Mouse (Mus musculus): ENCODE data around the gene Mri1. TPM values are rescaled to one million over a fixed set of nuclear protein-coding genes. Genes with fewer than 3 reads are reported as not detected.
A peak's percentile ranks its signal among the peaks of the same experiment; 100 is the strongest.

Gene Mri1
- polyA plus RNA-seq, 1 experiment from 2014 or later, result 50.6 TPM

DNA sequence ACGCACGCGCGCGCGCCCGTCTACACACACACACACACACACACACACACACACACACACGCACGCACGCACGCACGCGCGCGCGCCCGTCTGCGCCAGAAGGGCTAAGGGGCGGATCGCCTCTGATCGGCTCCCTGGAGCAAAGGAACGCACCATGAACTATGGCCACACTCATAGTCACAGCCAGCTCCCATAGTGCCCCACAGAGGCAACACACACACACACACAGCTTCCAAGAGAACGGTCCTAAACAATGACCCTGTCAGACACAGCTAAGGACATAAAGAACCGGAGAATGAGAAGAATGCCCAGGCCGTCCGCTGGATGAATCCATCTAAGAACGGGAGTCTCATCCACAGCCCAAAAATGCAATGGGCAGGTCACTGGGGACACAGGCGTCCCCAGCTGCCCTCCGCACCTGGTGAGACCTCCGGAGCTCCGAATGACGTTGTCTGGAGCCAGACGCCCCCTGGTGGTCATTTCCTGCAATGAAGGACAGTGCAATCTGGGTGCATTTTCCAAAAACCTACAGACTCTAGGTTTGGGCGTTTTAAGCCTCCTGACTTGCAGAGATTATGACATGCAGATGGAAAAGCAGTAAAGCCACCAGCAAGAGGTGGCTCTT lies 46.8 kb downstream of the Mri1 start:
- Histone ChIP-seq H3K4me2 (peak overlapping the region; percentile 39), H3K27ac (replicated peaks) (peak overlapping the region; percentile 38; the same call in 1 of the 2 replicates), H3K4me1 (replicated peaks) (peaks cover 33% of the 10 kb centered on the region), H3K27me3 (no peaks in the 10 kb centered on the region), H3K36me3 (peaks cover 53% of the 10 kb centered on the region), H3K4me3 (no peak overlapping the region), H3K9me3 (no peaks in the 10 kb centered on the region), H3K9ac (peak overlapping the region; percentile 52; the same call in 1 of the 2 replicates)
- WGBS, result 48% methylated on average over 34 of the region's 34 CpGs
- peak; percentile 62 for ATAC-seq (ENCODE audit: low read depth)

DNA sequence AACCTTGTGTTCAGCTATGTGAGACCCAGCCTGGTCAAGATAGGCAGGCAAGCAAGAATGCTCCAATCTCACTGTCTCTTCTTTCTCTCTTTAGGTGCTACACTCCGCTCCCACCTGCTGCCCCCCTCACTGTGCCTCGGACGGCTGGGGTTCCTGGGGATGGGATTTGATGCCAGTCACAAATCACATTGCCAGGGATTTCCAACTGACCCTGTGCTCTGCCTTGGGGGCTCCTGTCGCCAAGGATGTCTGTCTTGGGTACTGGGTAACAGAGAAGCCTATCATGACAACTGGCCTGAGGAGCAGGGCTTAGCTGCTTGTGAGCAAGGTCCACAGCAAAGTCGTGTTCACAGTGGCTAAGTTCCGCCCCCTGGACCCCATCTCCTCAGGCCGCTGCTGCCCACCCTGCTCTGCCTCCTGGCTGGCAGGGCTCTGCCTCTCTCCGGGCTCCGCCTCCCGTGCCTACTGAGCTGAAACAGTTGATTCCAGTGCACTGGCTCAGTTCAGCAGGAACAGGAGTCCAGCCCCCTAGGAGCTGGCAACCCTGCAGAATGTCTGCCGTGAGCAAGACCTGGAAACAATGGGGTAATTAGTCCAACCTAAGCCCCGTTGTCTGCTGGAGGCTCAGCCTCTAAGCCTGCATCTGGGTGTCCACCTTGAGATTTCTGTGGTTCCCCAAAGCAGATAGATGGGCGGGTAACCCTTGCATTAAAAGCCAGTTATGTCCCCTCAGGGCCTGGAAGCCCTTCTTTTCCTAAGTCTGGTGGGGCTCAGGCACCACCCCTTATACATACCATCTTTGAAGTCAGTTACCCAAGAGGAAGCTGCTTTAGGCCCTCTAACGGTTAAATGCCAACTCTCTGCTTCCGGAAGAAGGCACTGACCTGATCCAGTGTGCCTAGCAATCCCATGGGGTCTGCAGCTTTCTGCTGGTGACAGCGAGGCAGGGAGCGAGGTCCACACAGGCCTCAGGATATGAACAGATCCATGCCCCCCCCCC lies 48.4 kb downstream of the Mri1 start:
- no peak overlapping the region for H3K4me3 ChIP-seq
- 41% methylated on average over 17 of the region's 17 CpGs for WGBS
- peak overlapping the region; percentile 35 for H3K9ac ChIP-seq
- peaks cover 40% of the 10 kb centered on the region for H3K4me1 ChIP-seq (replicated peaks)
- H3K36me3 ChIP-seq, result peaks cover 37% of the 10 kb centered on the region
- no peaks in the 10 kb centered on the region for H3K27me3 ChIP-seq
- no peak overlapping the region for H3K4me2 ChIP-seq
- peak overlapping the region; percentile 67 for H3K27ac ChIP-seq (replicated peaks)
- no peak for ATAC-seq (ENCODE audit: low read depth)
- no peaks in the 10 kb centered on the region for H3K9me3 ChIP-seq

DNA sequence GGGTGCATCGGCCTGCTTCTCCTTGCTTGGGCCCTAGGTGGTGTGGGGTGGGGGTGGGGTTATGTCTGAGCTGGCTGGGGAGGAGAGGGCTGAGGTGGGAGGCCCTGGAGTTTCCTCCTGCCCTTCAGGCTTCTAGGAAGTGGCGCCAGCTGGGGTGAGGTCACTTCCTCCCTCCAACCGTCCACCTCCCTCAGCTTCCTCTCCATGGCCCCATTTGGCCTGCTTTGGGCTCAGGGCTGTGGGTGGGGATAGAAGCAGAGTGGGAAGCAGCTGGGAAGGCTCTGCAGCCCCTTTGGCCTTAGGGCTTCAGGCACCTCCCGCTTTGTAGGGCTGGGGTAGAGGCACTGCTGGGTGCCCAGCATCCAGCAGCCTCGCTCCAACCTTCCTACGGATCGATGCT lies 49.3 kb downstream of the Mri1 start:
- peaks cover 28% of the 10 kb centered on the region for H3K36me3 ChIP-seq
- peak overlapping the region; percentile 67 for H3K27ac ChIP-seq (replicated peaks)
- ATAC-seq (ENCODE audit: low read depth), result no peak
- H3K9me3 ChIP-seq, result no peaks in the 10 kb centered on the region
- H3K4me3 ChIP-seq, result no peak overlapping the region
- H3K4me2 ChIP-seq, result no peak overlapping the region
- H3K27me3 ChIP-seq, result no peaks in the 10 kb centered on the region
- WGBS, result 60% methylated on average over 7 of the region's 7 CpGs
- H3K9ac ChIP-seq, result peak overlapping the region; percentile 35; the same call in 1 of the 2 replicates
- peaks cover 49% of the 10 kb centered on the region for H3K4me1 ChIP-seq (replicated peaks)

- H3K4me1 ChIP-seq (replicated peaks), result peaks cover 60% of the 10 kb centered on the region
- 94% methylated on average over 3 of the region's 3 CpGs for WGBS
- ATAC-seq (ENCODE audit: low read depth), result no peak
Observed at GRCm38 (mm10) chr8:84206666-84207065, 50.5 kb downstream of the Mri1 start.

DNA sequence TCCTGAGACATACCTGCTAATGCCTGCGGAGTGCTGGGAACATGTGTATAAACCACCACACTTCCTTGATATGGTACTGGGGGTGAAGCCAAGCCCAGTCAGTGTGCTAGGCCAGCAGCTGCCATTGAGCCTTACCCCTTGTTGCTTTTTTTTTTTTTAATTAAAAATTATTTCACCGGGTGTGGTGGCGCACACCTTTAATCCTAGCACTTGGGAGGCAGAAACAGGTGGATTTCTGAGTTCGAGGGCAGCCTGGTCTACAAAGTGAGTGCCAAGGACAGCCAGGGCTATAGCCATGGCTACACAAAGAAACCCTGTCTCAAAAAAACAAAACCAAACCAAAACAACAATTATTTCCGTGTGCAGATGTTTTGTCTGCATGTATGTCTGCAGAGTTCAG lies 52.1 kb downstream of the Mri1 start:
- WGBS, result 90% methylated on average over 5 of the region's 5 CpGs
- Histone ChIP-seq H3K27ac (replicated peaks) (no peak overlapping the region), H3K9ac (no peak overlapping the region), H3K4me3 (no peak overlapping the region), H3K9me3 (no peaks in the 10 kb centered on the region), H3K36me3 (peaks cover 6% of the 10 kb centered on the region; the same call in 1 of the 2 replicates), H3K27me3 (peaks cover 19% of the 10 kb centered on the region), H3K4me2 (no peak overlapping the region), H3K4me1 (replicated peaks) (peaks cover 69% of the 10 kb centered on the region)
- no peak for ATAC-seq (ENCODE audit: low read depth)

More at GRCm38 (mm10) chr8:84206666-84207065, 50.5 kb downstream of the Mri1 start:
- Histone ChIP-seq H3K27me3 (peaks cover 6% of the 10 kb centered on the region; the same call in 1 of the 2 replicates), H3K9me3 (no peaks in the 10 kb centered on the region), H3K36me3 (peaks cover 16% of the 10 kb centered on the region), H3K4me2 (no peak overlapping the region), H3K27ac (replicated peaks) (no peak overlapping the region), H3K4me3 (no peak overlapping the region), H3K9ac (no peak overlapping the region)

GRCm38 (mm10) chr8:84203975-84204772 lies 53.0 kb downstream of the Mri1 start:
- Histone ChIP-seq H3K9ac (peak overlapping the region; percentile 60), H3K27me3 (peaks cover 22% of the 10 kb centered on the region), H3K36me3 (no peaks in the 10 kb centered on the region), H3K4me2 (peak overlapping the region; percentile 68), H3K9me3 (no peaks in the 10 kb centered on the region), H3K4me1 (replicated peaks) (peaks cover 69% of the 10 kb centered on the region), H3K4me3 (peak overlapping the region; percentile 34), H3K27ac (replicated peaks) (peak overlapping the region; percentile 80)
- no peak for ATAC-seq (ENCODE audit: low read depth)
- WGBS, result 55% methylated on average over 13 of the region's 13 CpGs

GRCm38 (mm10) chr8:84202938-84203917 lies 53.9 kb downstream of the Mri1 start:
- peak; percentile 52; the same call in 1 of the 2 replicates for ATAC-seq (ENCODE audit: low read depth)
- peak overlapping the region; percentile 60 for H3K9ac ChIP-seq
- H3K27me3 ChIP-seq, result peaks cover 22% of the 10 kb centered on the region
- WGBS, result 10% methylated on average over 34 of the region's 34 CpGs
- peak overlapping the region; percentile 68 for H3K4me2 ChIP-seq
- H3K27ac ChIP-seq (replicated peaks), result peak overlapping the region; percentile 80
- H3K4me3 ChIP-seq, result peak overlapping the region; percentile 34
- no peaks in the 10 kb centered on the region for H3K9me3 ChIP-seq
- peaks cover 69% of the 10 kb centered on the region for H3K4me1 ChIP-seq (replicated peaks)
- no peaks in the 10 kb centered on the region for H3K36me3 ChIP-seq

GRCm38 (mm10) chr8:84202466-84202865 lies 54.7 kb downstream of the Mri1 start:
- Histone ChIP-seq H3K4me3 (peak overlapping the region; percentile 44; the same call in 1 of the 2 replicates), H3K9ac (no peak overlapping the region)

GRCm38 (mm10) chr8:84201545-84202245 lies 55.4 kb downstream of the Mri1 start:
- no peak for ATAC-seq (ENCODE audit: low read depth)
- Histone ChIP-seq H3K4me3 (peak overlapping the region; percentile 44), H3K27ac (replicated peaks) (peak overlapping the region; percentile 89; the same call in 1 of the 2 replicates), H3K4me2 (peak overlapping the region; percentile 68), H3K27me3 (peaks cover 22% of the 10 kb centered on the region), H3K9ac (peak overlapping the region; percentile 65), H3K9me3 (no peaks in the 10 kb centered on the region), H3K36me3 (no peaks in the 10 kb centered on the region), H3K4me1 (replicated peaks) (peaks cover 73% of the 10 kb centered on the region)
- WGBS, result 64% methylated on average over 15 of the region's 15 CpGs

More at GRCm38 (mm10) chr8:84202466-84202865, 54.7 kb downstream of the Mri1 start:
- Histone ChIP-seq H3K4me1 (replicated peaks) (peaks cover 69% of the 10 kb centered on the region), H3K27me3 (peaks cover 22% of the 10 kb centered on the region), H3K4me2 (peak overlapping the region; percentile 68), H3K9me3 (no peaks in the 10 kb centered on the region), H3K27ac (replicated peaks) (peak overlapping the region; percentile 3; the same call in 1 of the 2 replicates), H3K36me3 (no peaks in the 10 kb centered on the region)
- ATAC-seq (ENCODE audit: low read depth), result no peak
- 88% methylated on average over 9 of the region's 9 CpGs for WGBS

Data from neural tube, embryonic 13.5 days (tissue).